Mouse (Mus musculus): ENCODE measurements around the gene Fam126a. TPM values are rescaled to one million over a fixed set of nuclear protein-coding genes. Genes with fewer than 3 reads are reported as not detected.

Fam126a gene
- polyA plus RNA-seq, 1 experiment: 8.5 TPM

DNA sequence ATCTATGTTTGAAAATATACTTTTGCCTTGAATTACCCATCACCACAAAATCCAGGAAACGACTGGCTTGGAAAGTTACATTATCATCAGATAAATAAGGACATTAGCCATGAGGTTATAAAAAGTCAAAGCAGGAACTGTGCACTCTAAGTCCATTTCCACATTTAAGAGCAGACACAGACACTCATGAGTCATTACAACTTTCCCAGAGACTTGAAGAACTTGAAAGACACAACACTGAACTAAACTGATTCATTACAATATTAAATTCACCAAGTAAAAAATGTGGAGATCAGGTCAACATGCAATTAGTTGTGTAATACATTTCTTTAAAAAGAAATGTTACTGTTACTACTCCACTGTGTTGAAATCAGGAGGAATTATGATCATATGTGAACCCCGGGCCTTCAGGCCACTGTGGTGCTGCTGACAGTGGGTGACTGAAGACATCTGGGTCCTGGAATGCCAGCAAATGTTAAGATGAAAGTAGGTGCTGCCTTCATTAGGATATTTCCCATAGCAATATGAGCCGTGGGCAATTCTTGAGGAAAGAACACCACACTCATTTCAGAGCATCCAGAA, 55.4 kb downstream of the Fam126a start:
- Histone ChIP-seq H3K27ac (ENCODE audit: insufficient read depth, low read length) (no peak overlapping the region), H3K4me1 (ENCODE audit: control insufficient read depth, insufficient read depth, low read length) (no peaks in the 10 kb centered on the region), H3K4me3 (ENCODE audit: insufficient read depth, low read length) (no peak overlapping the region)
- TF ChIP-seq POLR2A (IDR thresholded peaks at IDR 0.05; ENCODE audit: extremely low read depth, insufficient read depth, low read length) (no peak), CTCF (IDR thresholded peaks at IDR 0.05; ENCODE audit: extremely low read depth, insufficient read depth, low read length) (no peak)

DNA sequence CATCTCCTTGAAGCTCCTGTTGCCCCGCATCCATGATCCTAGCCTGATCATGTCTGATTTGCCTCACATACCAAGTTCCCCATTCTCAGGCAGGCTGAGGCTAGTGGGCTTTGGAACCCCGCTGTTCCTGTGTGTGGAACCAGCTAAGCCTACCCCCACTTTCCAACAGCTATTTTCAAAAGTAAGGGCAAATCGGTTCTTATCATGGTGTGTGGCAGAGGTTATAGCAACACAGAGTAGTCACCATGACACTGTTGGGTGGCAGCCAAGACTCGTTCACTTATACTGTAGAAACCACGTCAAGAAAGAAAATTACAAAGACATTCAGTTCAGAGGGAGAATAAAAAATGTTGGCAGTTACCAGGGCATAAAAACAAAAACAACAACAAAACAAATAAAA, 62.8 kb downstream of the Fam126a start:
- no peak for TF ChIP-seq CTCF (IDR thresholded peaks at IDR 0.05; ENCODE audit: extremely low read depth, insufficient read depth, low read length)
- no peak for TF ChIP-seq POLR2A (IDR thresholded peaks at IDR 0.05; ENCODE audit: extremely low read depth, insufficient read depth, low read length)
- Histone ChIP-seq H3K4me3 (ENCODE audit: insufficient read depth, low read length) (no peak overlapping the region), H3K4me1 (ENCODE audit: control insufficient read depth, insufficient read depth, low read length) (no peaks in the 10 kb centered on the region), H3K27ac (ENCODE audit: insufficient read depth, low read length) (no peak overlapping the region)

DNA sequence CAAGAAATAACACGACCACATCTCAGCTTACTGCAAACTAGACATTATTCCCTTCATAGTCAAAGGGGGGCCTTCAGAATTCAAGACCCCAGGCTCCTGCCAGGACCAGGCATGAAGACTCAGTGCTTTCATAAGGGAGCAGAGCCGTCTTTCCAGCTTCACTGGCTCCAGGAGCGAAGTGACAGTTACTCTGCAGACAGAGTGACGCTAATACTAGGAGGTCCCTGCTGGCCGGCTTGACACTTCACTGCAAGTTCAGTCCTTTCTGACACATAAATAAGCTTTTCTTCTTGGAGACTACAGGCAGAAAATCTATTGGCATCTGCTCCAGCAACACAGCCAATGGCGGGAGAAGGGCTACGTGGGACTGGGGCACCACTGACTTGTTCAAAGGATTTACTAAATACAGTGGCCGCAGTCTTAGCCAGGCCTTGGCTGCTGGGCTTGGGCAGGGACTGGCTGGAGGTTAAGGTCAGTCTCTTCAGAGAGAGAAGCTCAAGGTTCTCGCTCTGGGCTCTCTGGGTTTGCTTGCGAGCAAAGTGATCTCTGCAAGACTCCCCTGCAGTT, 65.8 kb downstream of the Fam126a start:
- H3K4me1 ChIP-seq (ENCODE audit: control insufficient read depth, insufficient read depth, low read length): no peaks in the 10 kb centered on the region
- H3K27ac ChIP-seq (ENCODE audit: insufficient read depth, low read length): no peak overlapping the region
- no peak overlapping the region for H3K4me3 ChIP-seq (ENCODE audit: insufficient read depth, low read length)
- TF ChIP-seq CTCF (IDR thresholded peaks at IDR 0.05; ENCODE audit: extremely low read depth, insufficient read depth, low read length): no peak
- TF ChIP-seq POLR2A (IDR thresholded peaks at IDR 0.05; ENCODE audit: extremely low read depth, insufficient read depth, low read length): no peak

DNA sequence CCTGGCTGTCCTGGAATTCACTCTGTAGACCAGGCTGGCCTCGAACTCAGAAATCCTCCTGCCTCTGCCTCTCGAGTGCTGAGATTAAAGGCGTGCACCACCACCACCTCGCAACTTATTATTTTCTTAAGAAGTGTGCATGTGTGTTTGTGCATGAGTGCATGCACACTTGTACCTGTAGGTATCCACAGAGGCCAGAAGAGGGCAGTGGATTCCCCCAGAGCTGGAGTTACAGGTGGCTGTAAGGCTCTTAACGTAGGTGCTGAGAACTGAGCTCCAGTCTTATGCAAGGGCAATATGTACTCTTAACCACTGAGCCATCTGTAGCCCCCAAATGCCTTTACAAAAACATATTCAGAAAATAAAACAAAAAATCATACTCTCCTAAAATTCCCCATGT, 77.4 kb downstream of the Fam126a start:
- TF ChIP-seq POLR2A (IDR thresholded peaks at IDR 0.05; ENCODE audit: extremely low read depth, insufficient read depth, low read length) (no peak), CTCF (IDR thresholded peaks at IDR 0.05; ENCODE audit: extremely low read depth, insufficient read depth, low read length) (no peak)
- H3K4me1 ChIP-seq (ENCODE audit: control insufficient read depth, insufficient read depth, low read length): no peaks in the 10 kb centered on the region
- no peak overlapping the region for H3K27ac ChIP-seq (ENCODE audit: insufficient read depth, low read length)
- no peak overlapping the region for H3K4me3 ChIP-seq (ENCODE audit: insufficient read depth, low read length)

- TF ChIP-seq CTCF (IDR thresholded peaks at IDR 0.05; ENCODE audit: extremely low read depth, insufficient read depth, low read length) (no peak), POLR2A (IDR thresholded peaks at IDR 0.05; ENCODE audit: extremely low read depth, insufficient read depth, low read length) (no peak)
- H3K4me1 ChIP-seq (ENCODE audit: control insufficient read depth, insufficient read depth, low read length): no peaks in the 10 kb centered on the region
- no peak overlapping the region for H3K4me3 ChIP-seq (ENCODE audit: insufficient read depth, low read length)
- H3K27ac ChIP-seq (ENCODE audit: insufficient read depth, low read length): no peak overlapping the region
These were observed 82.4 kb downstream of the Fam126a start for GRCm38 (mm10) chr5:23948071-23948470.

- Histone ChIP-seq H3K4me3 (ENCODE audit: insufficient read depth, low read length) (no peak overlapping the region), H3K27ac (ENCODE audit: insufficient read depth, low read length) (no peak overlapping the region), H3K4me1 (ENCODE audit: control insufficient read depth, insufficient read depth, low read length) (no peaks in the 10 kb centered on the region)
- TF ChIP-seq CTCF (IDR thresholded peaks at IDR 0.05; ENCODE audit: extremely low read depth, insufficient read depth, low read length) (no peak), POLR2A (IDR thresholded peaks at IDR 0.05; ENCODE audit: extremely low read depth, insufficient read depth, low read length) (no peak)
These were observed 85.4 kb downstream of the Fam126a start for GRCm38 (mm10) chr5:23945056-23945455.

DNA sequence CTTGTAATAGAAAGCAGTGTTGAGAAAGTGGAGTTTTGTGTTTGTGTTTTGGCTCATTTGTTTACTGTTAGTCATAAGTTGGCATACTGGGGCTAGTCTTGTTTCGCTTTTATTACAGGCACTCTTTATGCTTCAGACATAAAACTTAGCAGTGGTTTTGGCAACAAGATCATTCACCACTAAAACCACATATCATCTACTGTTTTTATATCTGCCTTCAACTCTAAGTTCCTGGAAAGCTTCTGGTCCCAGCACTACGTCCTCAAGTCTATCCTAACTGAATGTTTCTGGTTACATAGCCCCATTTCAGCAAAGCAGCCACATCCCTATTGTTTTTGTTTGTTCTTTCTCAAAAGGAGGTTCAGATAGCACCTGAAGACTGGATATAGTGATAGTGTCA, 87.0 kb downstream of the Fam126a start:
- H3K4me1 ChIP-seq (ENCODE audit: control insufficient read depth, insufficient read depth, low read length): no peaks in the 10 kb centered on the region
- no peak overlapping the region for H3K27ac ChIP-seq (ENCODE audit: insufficient read depth, low read length)
- TF ChIP-seq POLR2A (IDR thresholded peaks at IDR 0.05; ENCODE audit: extremely low read depth, insufficient read depth, low read length): no peak
- no peak for TF ChIP-seq CTCF (IDR thresholded peaks at IDR 0.05; ENCODE audit: extremely low read depth, insufficient read depth, low read length)
- H3K4me3 ChIP-seq (ENCODE audit: insufficient read depth, low read length): no peak overlapping the region

DNA sequence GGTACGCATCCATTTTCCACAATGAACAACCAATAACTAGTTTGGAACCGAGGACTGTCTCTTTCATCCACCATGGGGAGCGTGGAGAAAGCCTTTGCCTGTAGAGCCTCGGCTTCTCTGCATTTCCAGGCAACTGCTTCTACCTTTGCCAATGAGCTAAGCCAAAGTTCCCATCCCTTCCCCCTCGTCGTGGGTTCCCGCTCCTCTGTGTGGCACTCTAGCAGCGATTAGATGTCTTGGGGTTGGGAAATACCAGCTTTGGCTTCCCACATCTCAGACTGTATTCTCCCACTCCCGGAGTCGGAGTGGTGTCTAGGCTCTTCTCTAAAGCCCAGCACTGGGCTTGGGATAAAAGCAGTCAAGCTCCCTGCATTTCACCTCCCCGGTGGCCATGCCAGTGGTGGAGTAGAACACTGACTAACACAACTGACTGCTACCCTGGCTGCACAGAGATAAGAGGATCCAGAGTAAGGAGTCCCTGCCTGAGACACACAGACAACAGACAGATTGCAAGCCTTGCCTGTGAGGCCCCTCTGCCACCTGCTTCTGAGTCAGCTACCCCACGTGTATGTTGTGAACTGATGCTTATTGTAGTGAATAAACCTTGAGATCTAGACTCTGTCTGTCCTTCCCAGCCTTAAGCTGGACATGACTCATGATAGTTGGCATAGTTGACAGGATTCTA, 106.9 kb downstream of the Fam126a start:
- no peak for TF ChIP-seq POLR2A (IDR thresholded peaks at IDR 0.05; ENCODE audit: extremely low read depth, insufficient read depth, low read length)
- TF ChIP-seq CTCF (IDR thresholded peaks at IDR 0.05; ENCODE audit: extremely low read depth, insufficient read depth, low read length): no peak
- Histone ChIP-seq H3K4me3 (ENCODE audit: insufficient read depth, low read length) (no peak overlapping the region), H3K4me1 (ENCODE audit: control insufficient read depth, insufficient read depth, low read length) (no peaks in the 10 kb centered on the region), H3K27ac (ENCODE audit: insufficient read depth, low read length) (no peak overlapping the region)

DNA sequence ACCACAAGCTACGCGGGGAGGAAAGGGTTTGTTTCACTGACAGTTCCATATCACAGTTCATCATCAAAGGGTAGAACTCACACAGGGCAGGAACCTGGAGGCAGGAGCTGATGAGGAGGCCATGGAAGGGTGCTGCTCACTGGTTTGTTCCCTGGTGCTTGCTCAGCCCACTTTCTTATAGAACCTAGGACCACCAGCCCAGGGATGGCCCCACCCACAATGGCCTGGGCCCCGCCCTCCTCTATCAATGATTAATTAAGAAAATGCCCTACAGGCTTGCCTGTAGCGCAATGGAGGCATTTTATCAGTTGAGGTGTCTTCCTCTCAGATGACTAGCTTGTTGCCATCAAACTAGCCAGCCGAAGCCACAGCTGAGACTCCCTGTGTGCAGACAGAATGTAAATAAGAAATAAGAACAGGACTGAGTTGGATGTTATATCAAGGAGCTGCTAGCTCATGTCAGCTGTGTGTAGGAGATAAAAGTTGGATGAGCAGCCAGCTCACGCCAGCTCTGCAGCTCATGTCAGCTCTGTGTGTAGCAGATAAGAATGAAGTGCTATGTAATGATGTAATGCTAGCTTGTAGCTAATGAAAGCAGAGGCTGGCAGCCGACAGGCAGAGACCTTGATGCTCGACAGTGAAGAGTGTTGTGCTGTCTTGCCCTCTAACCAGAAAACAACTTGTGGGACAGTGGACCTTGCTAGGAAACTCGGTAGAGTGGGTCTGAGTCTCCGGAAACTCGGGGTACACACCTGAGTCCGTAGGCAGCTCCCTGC, 107.8 kb downstream of the Fam126a start:
- no peaks in the 10 kb centered on the region for H3K4me1 ChIP-seq (ENCODE audit: control insufficient read depth, insufficient read depth, low read length)
- no peak overlapping the region for H3K4me3 ChIP-seq (ENCODE audit: insufficient read depth, low read length)
- TF ChIP-seq POLR2A (IDR thresholded peaks at IDR 0.05; ENCODE audit: extremely low read depth, insufficient read depth, low read length) (no peak), CTCF (IDR thresholded peaks at IDR 0.05; ENCODE audit: extremely low read depth, insufficient read depth, low read length) (no peak)
- H3K27ac ChIP-seq (ENCODE audit: insufficient read depth, low read length): no peak overlapping the region

Data from cortical plate, adult 2 months (tissue).